Comparison of ENCODE assay signal across 18 mouse cellular contexts in genomic region chr2:5672906-5673589, GRCm38 (mm10). TPM values are rescaled to one million over a fixed set of nuclear protein-coding genes. Genes with fewer than 3 reads are reported as not detected.
DNase-seq lines count a peak whose midpoint lies in the region; ATAC-seq and TF ChIP-seq lines count a peak whose summit lies in the region.
"Had no signal": no experiment of that assay in that cellular context is flagged by ENCODE, and none has a peak within 500 bp of the region (broad histone marks: within the 10 kb centered on the region; RNA-seq: fewer than 3 reads in every experiment).

No protein-coding gene starts in this region.

- no peak for TF ChIP-seq CTCF in kidney, postnatal 0 days (IDR thresholded peaks at IDR 0.05; ENCODE audit: low read depth)

- H3K4me3 ChIP-seq in kidney, postnatal 0 days (replicated peaks; ENCODE audit: low read depth, low read length) = no peak overlapping the region
- no peak overlapping the region for H3K4me3 ChIP-seq in kidney, embryonic 14.5 days (ENCODE audit: low read length)
- no peak overlapping the region for H3K4me3 ChIP-seq in lung, embryonic 16.5 days (ENCODE audit: low read length)
- H3K4me3 ChIP-seq in stomach, embryonic 15.5 days (replicated peaks) = no peak overlapping the region
- H3K4me3 ChIP-seq: forebrain, embryonic 12.5 days; heart, embryonic 15.5 days; hindbrain, embryonic 13.5 days; limb, embryonic 15.5 days; midbrain, embryonic 13.5 days had no signal

- peak; percentile 24 to 25 for DNase-seq in heart, adult 18-20 months
- DNase-seq in heart, postnatal 25 days (ENCODE audit: low spot score) = no peak
- DNase-seq in kidney, postnatal 0 days (ENCODE audit: low spot score) = peak; percentile 75
- no peak for DNase-seq in lung, postnatal 4 days
- no peak for DNase-seq in kidney, adult 11 months
- DNase-seq: adrenal gland, postnatal 36 days; cerebellum, adult 9-11 months; kidney, adult 18-20 months; kidney, postnatal 25 days; lung, adult 2 months had no signal

- H3K4me2 ChIP-seq in kidney, postnatal 0 days (ENCODE audit: low read length) = no peak overlapping the region
- no peak overlapping the region for H3K4me2 ChIP-seq in kidney, embryonic 14.5 days (replicated peaks; ENCODE audit: low read depth, low read length)
- no peak overlapping the region for H3K4me2 ChIP-seq in lung, embryonic 16.5 days (ENCODE audit: low read depth, low read length)
- H3K4me2 ChIP-seq in stomach, embryonic 15.5 days = no peak overlapping the region
- H3K4me2 ChIP-seq: forebrain, embryonic 12.5 days; heart, embryonic 15.5 days; hindbrain, embryonic 13.5 days; limb, embryonic 15.5 days; midbrain, embryonic 13.5 days had no signal

- intact Hi-C loops in heart, postnatal 25 days (cut with DNase I) = no loop called here

- H3K36me3 ChIP-seq in kidney, postnatal 0 days (ENCODE audit: insufficient read depth, low read length) = no peaks in the 10 kb centered on the region
- no peaks in the 10 kb centered on the region for H3K36me3 ChIP-seq in kidney, embryonic 14.5 days (ENCODE audit: control insufficient read depth, insufficient read depth, low read length)
- H3K36me3 ChIP-seq in lung, embryonic 16.5 days (ENCODE audit: control insufficient read depth, insufficient read depth, low read length) = no peaks in the 10 kb centered on the region
- H3K36me3 ChIP-seq in stomach, embryonic 15.5 days = no peaks in the 10 kb centered on the region
- H3K36me3 ChIP-seq: forebrain, embryonic 12.5 days; heart, embryonic 15.5 days; hindbrain, embryonic 13.5 days; limb, embryonic 15.5 days; midbrain, embryonic 13.5 days had no signal

- no peaks in the 10 kb centered on the region for H3K9me3 ChIP-seq in kidney, postnatal 0 days (replicated peaks; ENCODE audit: low read length)
- H3K9me3 ChIP-seq in kidney, embryonic 14.5 days (ENCODE audit: control insufficient read depth, low read length) = no peaks in the 10 kb centered on the region
- H3K9me3 ChIP-seq in lung, embryonic 16.5 days (ENCODE audit: control insufficient read depth, low read length) = no peaks in the 10 kb centered on the region
- H3K9me3 ChIP-seq in stomach, embryonic 15.5 days = no peaks in the 10 kb centered on the region
- H3K9me3 ChIP-seq: forebrain, embryonic 12.5 days; heart, embryonic 15.5 days; hindbrain, embryonic 13.5 days; limb, embryonic 15.5 days; midbrain, embryonic 13.5 days had no signal

- ATAC-seq in kidney, postnatal 0 days (replicated peaks; ENCODE audit: low FRiP score, low read depth) = no peak
- ATAC-seq in kidney, embryonic 14.5 days (ENCODE audit: low FRiP score, low TSS enrichment) = no peak
- peak; percentile 41; the same call in 1 of the 2 replicates for ATAC-seq in lung, embryonic 16.5 days (ENCODE audit: low read depth)
- no peak for ATAC-seq in stomach, embryonic 15.5 days (ENCODE audit: insufficient read depth, low FRiP score, low read depth)
- ATAC-seq: midbrain, embryonic 13.5 days had no signal

- no peak overlapping the region for H3K27ac ChIP-seq in kidney, postnatal 0 days
- no peak overlapping the region for H3K27ac ChIP-seq in kidney, embryonic 14.5 days (ENCODE audit: low read depth, low read length)
- no peak overlapping the region for H3K27ac ChIP-seq in lung, embryonic 16.5 days (ENCODE audit: low read length)
- peak overlapping the region; percentile 51; the same call in 1 of the 2 replicates for H3K27ac ChIP-seq in stomach, embryonic 15.5 days
- H3K27ac ChIP-seq: forebrain, embryonic 12.5 days; heart, embryonic 15.5 days; hindbrain, embryonic 13.5 days; limb, embryonic 15.5 days; midbrain, embryonic 13.5 days had no signal

- H3K9ac ChIP-seq in kidney, postnatal 0 days (ENCODE audit: low read depth, low read length) = no peak overlapping the region
- H3K9ac ChIP-seq in kidney, embryonic 14.5 days (ENCODE audit: low read depth, low read length) = no peak overlapping the region
- no peak overlapping the region for H3K9ac ChIP-seq in lung, embryonic 16.5 days (ENCODE audit: low read length)
- H3K9ac ChIP-seq in stomach, embryonic 15.5 days = no peak overlapping the region
- H3K9ac ChIP-seq: forebrain, embryonic 12.5 days; heart, embryonic 15.5 days; hindbrain, embryonic 13.5 days; limb, embryonic 15.5 days; midbrain, embryonic 13.5 days had no signal

- H3K27me3 ChIP-seq in kidney, postnatal 0 days (ENCODE audit: insufficient read depth, low read length) = no peaks in the 10 kb centered on the region
- H3K27me3 ChIP-seq in kidney, embryonic 14.5 days (ENCODE audit: control insufficient read depth, insufficient read depth, low read length) = no peaks in the 10 kb centered on the region
- no peaks in the 10 kb centered on the region for H3K27me3 ChIP-seq in lung, embryonic 16.5 days (ENCODE audit: control insufficient read depth, insufficient read depth, low read depth, low read length)
- no peaks in the 10 kb centered on the region for H3K27me3 ChIP-seq in stomach, embryonic 15.5 days (replicated peaks)
- H3K27me3 ChIP-seq: forebrain, embryonic 12.5 days; heart, embryonic 15.5 days; hindbrain, embryonic 13.5 days; limb, embryonic 15.5 days; midbrain, embryonic 13.5 days had no signal

- H3K4me1 ChIP-seq in kidney, postnatal 0 days (replicated peaks; ENCODE audit: insufficient read depth, low read length) = no peaks in the 10 kb centered on the region
- no peaks in the 10 kb centered on the region for H3K4me1 ChIP-seq in kidney, embryonic 14.5 days (ENCODE audit: control insufficient read depth, insufficient read depth, low read length)
- H3K4me1 ChIP-seq in lung, embryonic 16.5 days (replicated peaks; ENCODE audit: control insufficient read depth, insufficient read depth, low read length) = no peaks in the 10 kb centered on the region
- peaks cover 10% of the 10 kb centered on the region for H3K4me1 ChIP-seq in stomach, embryonic 15.5 days

- 57% methylated on average over 7 of the region's 7 CpGs for WGBS in kidney, postnatal 0 days
- 59% methylated on average over 7 of the region's 7 CpGs for WGBS in kidney, embryonic 14.5 days
- WGBS in lung, embryonic 16.5 days = 49% methylated on average over 7 of the region's 7 CpGs
- WGBS in stomach, embryonic 15.5 days = 44% methylated on average over 7 of the region's 7 CpGs

RNA-seq across cellular contexts. Expression of gene Camk1d, which starts 41.3 kb away (rescaled TPM):
- total RNA-seq in heart, adult 18-20 months (2021) = 1 to 10 TPM; 3.9 to 4.8 TPM
- total RNA-seq in heart, postnatal 25 days (2021) = 1 to 10 TPM; 4.6 to 5.3 TPM
- 1.2 and 1.5 TPM in 2 replicates for polyA plus RNA-seq in kidney, postnatal 0 days (2015; fragmentation: Nextera tagmentation; extraction: Ambion mirVana)
- polyA plus RNA-seq in kidney, embryonic 14.5 days (2014; fragmentation: Nextera tagmentation; extraction: Ambion mirVana) = 1.3 and 2.4 TPM in 2 replicates
- polyA plus RNA-seq in lung, embryonic 16.5 days (2015; fragmentation: Nextera tagmentation; extraction: Ambion mirVana) = 1.7 and 1.9 TPM in 2 replicates
- 17.9 and 18.4 TPM in 2 replicates for polyA plus RNA-seq in stomach, embryonic 15.5 days (2015; fragmentation: Nextera tagmentation; extraction: Ambion mirVana)

Comparison
In these comparisons a context has a peak if more than half of its experiments do, and no peak if none do; other contexts are left out.
1. DNase-seq: peak in heart, adult 18-20 months (2 of 2) and kidney, postnatal 0 days (single experiment); none in heart, postnatal 25 days (single experiment), lung, postnatal 4 days (0 of 2) and kidney, adult 11 months (single experiment).